Mouse (Mus musculus): ENCODE measurements around the gene Rai1. TPM values are rescaled to one million over a fixed set of nuclear protein-coding genes. Genes with fewer than 3 reads are reported as not detected.

The Rai1 gene
- polyA plus RNA-seq, 1 experiment = 205 TPM

GRCm38 (mm10) chr11:60221425-60221824 lies 116.6 kb downstream of the Rai1 start:
- no peak for TF ChIP-seq CTCF (IDR thresholded peaks at IDR 0.05; ENCODE audit: borderline replicate concordance, control insufficient read depth, extremely low read depth, insufficient read depth, low read length, poor library complexity)
- no peak for TF ChIP-seq POLR2A (IDR thresholded peaks at IDR 0.05; ENCODE audit: control insufficient read depth, extremely low read depth, insufficient read depth, low read length, poor library complexity)
- 94% methylated on average over 6 of the region's 6 CpGs for WGBS
- peaks cover 56% of the 10 kb centered on the region for H3K4me1 ChIP-seq (replicated peaks; ENCODE audit: control insufficient read depth, insufficient read depth, low read length)
- DNase-seq = no peak
- H3K36me3 ChIP-seq (ENCODE audit: control insufficient read depth, insufficient read depth, low read length) = no peaks in the 10 kb centered on the region
- no peak overlapping the region for H3K4me3 ChIP-seq (ENCODE audit: control insufficient read depth, insufficient read depth, low read length)
- no peak overlapping the region for H3K27ac ChIP-seq (ENCODE audit: control insufficient read depth, insufficient read depth, low read length)
- H3K27me3 ChIP-seq (ENCODE audit: control insufficient read depth, insufficient read depth, low read length) = no peaks in the 10 kb centered on the region

GRCm38 (mm10) chr11:60222085-60222468 lies 117.3 kb downstream of the Rai1 start:
- WGBS = 46% methylated on average over 3 of the region's 3 CpGs
- Histone ChIP-seq H3K4me3 (ENCODE audit: control insufficient read depth, insufficient read depth, low read length) (peak overlapping the region; percentile 52), H3K27me3 (ENCODE audit: control insufficient read depth, insufficient read depth, low read length) (no peaks in the 10 kb centered on the region), H3K36me3 (ENCODE audit: control insufficient read depth, insufficient read depth, low read length) (no peaks in the 10 kb centered on the region), H3K27ac (ENCODE audit: control insufficient read depth, insufficient read depth, low read length) (no peak overlapping the region), H3K4me1 (replicated peaks; ENCODE audit: control insufficient read depth, insufficient read depth, low read length) (peaks cover 51% of the 10 kb centered on the region)
- no peak for TF ChIP-seq POLR2A (IDR thresholded peaks at IDR 0.05; ENCODE audit: control insufficient read depth, extremely low read depth, insufficient read depth, low read length, poor library complexity)
- no peak for TF ChIP-seq CTCF (IDR thresholded peaks at IDR 0.05; ENCODE audit: borderline replicate concordance, control insufficient read depth, extremely low read depth, insufficient read depth, low read length, poor library complexity)
- no peak for DNase-seq

GRCm38 (mm10) chr11:60222469-60223236 lies 117.8 kb downstream of the Rai1 start, which contains the start of gene Srebf1:
Gene Srebf1, minus strand, starts transcription at chr11:60222581.
- 3% methylated on average over 46 of the region's 46 CpGs for WGBS
- TF ChIP-seq POLR2A (IDR thresholded peaks at IDR 0.05; ENCODE audit: control insufficient read depth, extremely low read depth, insufficient read depth, low read length, poor library complexity) = no peak
- TF ChIP-seq CTCF (IDR thresholded peaks at IDR 0.05; ENCODE audit: borderline replicate concordance, control insufficient read depth, extremely low read depth, insufficient read depth, low read length, poor library complexity) = peak; percentile 38; the same call in 1 of the 2 replicates
- Histone ChIP-seq H3K4me1 (replicated peaks; ENCODE audit: control insufficient read depth, insufficient read depth, low read length) (peaks cover 54% of the 10 kb centered on the region), H3K27me3 (ENCODE audit: control insufficient read depth, insufficient read depth, low read length) (no peaks in the 10 kb centered on the region), H3K4me3 (ENCODE audit: control insufficient read depth, insufficient read depth, low read length) (peak within 1 kb of the TSS; percentile 52), H3K27ac (ENCODE audit: control insufficient read depth, insufficient read depth, low read length) (peak within 1 kb of the TSS; percentile 28; the same call in 1 of the 2 replicates), H3K36me3 (ENCODE audit: control insufficient read depth, insufficient read depth, low read length) (no peaks in the 10 kb centered on the region)
- peak; percentile 84 for DNase-seq

GRCm38 (mm10) chr11:60224676-60225075 lies 119.9 kb downstream of the Rai1 start:
- no peak overlapping the region for H3K27ac ChIP-seq (ENCODE audit: control insufficient read depth, insufficient read depth, low read length)
- no peaks in the 10 kb centered on the region for H3K36me3 ChIP-seq (ENCODE audit: control insufficient read depth, insufficient read depth, low read length)
- peaks cover 55% of the 10 kb centered on the region for H3K4me1 ChIP-seq (replicated peaks; ENCODE audit: control insufficient read depth, insufficient read depth, low read length)
- TF ChIP-seq CTCF (IDR thresholded peaks at IDR 0.05; ENCODE audit: borderline replicate concordance, control insufficient read depth, extremely low read depth, insufficient read depth, low read length, poor library complexity) (peak; percentile 54; the same call in 1 of the 2 replicates), POLR2A (IDR thresholded peaks at IDR 0.05; ENCODE audit: control insufficient read depth, extremely low read depth, insufficient read depth, low read length, poor library complexity) (no peak)
- peak; percentile 58 for DNase-seq
- no peaks in the 10 kb centered on the region for H3K27me3 ChIP-seq (ENCODE audit: control insufficient read depth, insufficient read depth, low read length)
- WGBS = 85% methylated on average over 4 of the region's 4 CpGs
- H3K4me3 ChIP-seq (ENCODE audit: control insufficient read depth, insufficient read depth, low read length) = no peak overlapping the region

- no peaks in the 10 kb centered on the region for H3K27me3 ChIP-seq (ENCODE audit: control insufficient read depth, insufficient read depth, low read length)
- no peak for DNase-seq
- TF ChIP-seq POLR2A (IDR thresholded peaks at IDR 0.05; ENCODE audit: control insufficient read depth, extremely low read depth, insufficient read depth, low read length, poor library complexity) = no peak
- TF ChIP-seq CTCF (IDR thresholded peaks at IDR 0.05; ENCODE audit: borderline replicate concordance, control insufficient read depth, extremely low read depth, insufficient read depth, low read length, poor library complexity) = no peak
- no peak overlapping the region for H3K4me3 ChIP-seq (ENCODE audit: control insufficient read depth, insufficient read depth, low read length)
- H3K36me3 ChIP-seq (ENCODE audit: control insufficient read depth, insufficient read depth, low read length) = no peaks in the 10 kb centered on the region
- no peak overlapping the region for H3K27ac ChIP-seq (ENCODE audit: control insufficient read depth, insufficient read depth, low read length)
- peaks cover 64% of the 10 kb centered on the region for H3K4me1 ChIP-seq (replicated peaks; ENCODE audit: control insufficient read depth, insufficient read depth, low read length)
- WGBS = 93% methylated on average over 1 of the region's 1 CpGs
These were observed 121.1 kb downstream of the Rai1 start for GRCm38 (mm10) chr11:60225874-60226273.

GRCm38 (mm10) chr11:60228525-60228924 lies 123.7 kb downstream of the Rai1 start:
- peaks cover 73% of the 10 kb centered on the region for H3K4me1 ChIP-seq (replicated peaks; ENCODE audit: control insufficient read depth, insufficient read depth, low read length)
- TF ChIP-seq POLR2A (IDR thresholded peaks at IDR 0.05; ENCODE audit: control insufficient read depth, extremely low read depth, insufficient read depth, low read length, poor library complexity) (no peak), CTCF (IDR thresholded peaks at IDR 0.05; ENCODE audit: borderline replicate concordance, control insufficient read depth, extremely low read depth, insufficient read depth, low read length, poor library complexity) (no peak)
- DNase-seq = no peak
- WGBS = 98% methylated on average over 3 of the region's 3 CpGs
- H3K27ac ChIP-seq (ENCODE audit: control insufficient read depth, insufficient read depth, low read length) = no peak overlapping the region
- no peaks in the 10 kb centered on the region for H3K36me3 ChIP-seq (ENCODE audit: control insufficient read depth, insufficient read depth, low read length)
- H3K4me3 ChIP-seq (ENCODE audit: control insufficient read depth, insufficient read depth, low read length) = no peak overlapping the region
- no peaks in the 10 kb centered on the region for H3K27me3 ChIP-seq (ENCODE audit: control insufficient read depth, insufficient read depth, low read length)

Data from thymus, adult 2 months (tissue).